Mouse (Mus musculus): ENCODE measurements around the gene Cmas.

- TF ChIP-seq CTCF (IDR thresholded peaks at IDR 0.05; ENCODE audit: borderline replicate concordance, extremely low read depth, insufficient read depth, insufficient read length): no peak
- no peak for TF ChIP-seq POLR2A (IDR thresholded peaks at IDR 0.05; ENCODE audit: borderline replicate concordance, extremely low read depth, insufficient read depth, insufficient read length, poor library complexity, severe bottlenecking)
Observed at GRCm38 (mm10) chr6:142738225-142738624, 18.3 kb upstream of the Cmas start.
